Mouse (Mus musculus) kidney, embryonic 16.5 days (tissue): ENCODE measurements around the gene Tal1. TPM values are rescaled to one million over a fixed set of nuclear protein-coding genes. Genes with fewer than 3 reads are reported as not detected.

Experiments
- polyA plus RNA-seq: library from polyadenylated mRNA; unstranded; fragments of >200 nt; fragmentation: Nextera tagmentation; extraction: Ambion mirVana; gene quantifications from 2 replicates; pipeline ENCODE4 v1.2.1, GENCODE M21; 2015

Gene Tal1
- polyA plus RNA-seq, 1 experiment from 2014 or later, result 1.3 TPM

Other genes starting within 250 kb of the Tal1 start
- gene Gm12830, start 234.7 kb upstream of the Tal1 start, polyA plus RNA-seq, result 0.06 and 0.13 TPM in 2 replicates
- gene Foxd2, start 147.6 kb upstream of the Tal1 start, polyA plus RNA-seq, result 1.8 and 2.5 TPM in 2 replicates
- gene Foxe3, start 130.4 kb upstream of the Tal1 start, polyA plus RNA-seq, result not detected in 2 replicates
- 72.5 and 89.1 TPM in 2 replicates for gene Cmpk1, start 69.2 kb upstream of the Tal1 start, polyA plus RNA-seq
- 12.0 and 12.9 TPM in 2 replicates for gene Stil, start 56.3 kb upstream of the Tal1 start, polyA plus RNA-seq
- 292 and 326 TPM in 2 replicates for gene Pdzk1ip1, start 32.3 kb downstream of the Tal1 start, polyA plus RNA-seq
- 0.41 and 1.0 TPM in 2 replicates for gene Cyp4x1, start 77.9 kb downstream of the Tal1 start, polyA plus RNA-seq
- not detected in 2 replicates for gene Cyp4a29, start 185.7 kb downstream of the Tal1 start, polyA plus RNA-seq
- 0.12 and 0.29 TPM in 2 replicates for gene Cyp4a12a, start 242.6 kb downstream of the Tal1 start, polyA plus RNA-seq